Comparison of ENCODE assay signal across 10 mouse cellular contexts in genomic region chr11:86872537-86873405, GRCm38 (mm10).
A peak's percentile ranks its signal among the peaks of the same experiment; 100 is the strongest.
DNase-seq lines count a peak whose midpoint lies in the region; ATAC-seq lines count a peak whose summit lies in the region.
"Had no signal": no experiment of that assay in that cellular context is flagged by ENCODE, and none has a peak within 500 bp of the region (broad histone marks: within the 10 kb centered on the region; RNA-seq: fewer than 3 reads in every experiment).

No protein-coding gene starts in this region.

- H3K9ac ChIP-seq in hindbrain, embryonic 12.5 days = no peak overlapping the region
- H3K9ac ChIP-seq in limb, embryonic 13.5 days = no peak overlapping the region
- H3K9ac ChIP-seq: neural tube, embryonic 12.5 days had no signal

- H3K4me3 ChIP-seq in hindbrain, embryonic 12.5 days = no peak overlapping the region
- no peak overlapping the region for H3K4me3 ChIP-seq in limb, embryonic 13.5 days
- H3K4me3 ChIP-seq: neural tube, embryonic 12.5 days had no signal

- no peak for ATAC-seq in hindbrain, embryonic 12.5 days (ENCODE audit: low FRiP score)
- ATAC-seq in limb, embryonic 13.5 days (ENCODE audit: low FRiP score, low read depth) = no peak

- peak; percentile 48 for DNase-seq in CD4-positive, CD25-positive, alpha-beta regulatory T cell, adult 2 months (ENCODE audit: low read depth, low spot score)
- peak; percentile 91 for DNase-seq in R1 (ENCODE audit: low read depth, low spot score)
- no peak for DNase-seq in T-cell, adult 2 months (ENCODE audit: low spot score)
- no peak for DNase-seq in spleen, adult 12 weeks (ENCODE audit: low spot score)
- DNase-seq in neural tube, embryonic 10.5 days (ENCODE audit: extremely low spot score, low spot score) = no peak
- no peak for DNase-seq in lung, postnatal 25 days (ENCODE audit: low spot score)
- DNase-seq: heart, postnatal 14 days had no signal

- peak overlapping the region; percentile 45; the same call in 1 of the 2 replicates for H3K27ac ChIP-seq in hindbrain, embryonic 12.5 days
- H3K27ac ChIP-seq in limb, embryonic 13.5 days = peak overlapping the region; percentile 12; the same call in 1 of the 2 replicates
- H3K27ac ChIP-seq: neural tube, embryonic 12.5 days had no signal

- no peaks in the 10 kb centered on the region for H3K9me3 ChIP-seq in hindbrain, embryonic 12.5 days (replicated peaks)
- no peaks in the 10 kb centered on the region for H3K9me3 ChIP-seq in limb, embryonic 13.5 days
- H3K9me3 ChIP-seq: neural tube, embryonic 12.5 days had no signal

- WGBS in hindbrain, embryonic 12.5 days = 61% methylated on average over 10 of the region's 10 CpGs
- WGBS in limb, embryonic 13.5 days = 71% methylated on average over 10 of the region's 10 CpGs

- H3K4me1 ChIP-seq in hindbrain, embryonic 12.5 days = peaks cover 10% of the 10 kb centered on the region
- peaks cover 25% of the 10 kb centered on the region for H3K4me1 ChIP-seq in limb, embryonic 13.5 days

- no peak overlapping the region for H3K4me2 ChIP-seq in hindbrain, embryonic 12.5 days (replicated peaks)
- no peak overlapping the region for H3K4me2 ChIP-seq in limb, embryonic 13.5 days (replicated peaks)
- H3K4me2 ChIP-seq: neural tube, embryonic 12.5 days had no signal

- H3K36me3 ChIP-seq in hindbrain, embryonic 12.5 days = no peaks in the 10 kb centered on the region
- no peaks in the 10 kb centered on the region for H3K36me3 ChIP-seq in limb, embryonic 13.5 days
- H3K36me3 ChIP-seq: neural tube, embryonic 12.5 days had no signal

- H3K27me3 ChIP-seq in hindbrain, embryonic 12.5 days = no peaks in the 10 kb centered on the region
- H3K27me3 ChIP-seq in limb, embryonic 13.5 days = no peaks in the 10 kb centered on the region
- H3K27me3 ChIP-seq: neural tube, embryonic 12.5 days had no signal

Comparison
In these comparisons a context has a peak if more than half of its experiments do, and no peak if none do; other contexts are left out.
1. DNase-seq: peak in CD4-positive, CD25-positive, alpha-beta regulatory T cell, adult 2 months (single experiment) and R1 (single experiment); none in T-cell, adult 2 months (single experiment), spleen, adult 12 weeks (single experiment), neural tube, embryonic 10.5 days (single experiment) and lung, postnatal 25 days (single experiment).